Mouse (Mus musculus) spleen, adult 2 months (tissue): Measurements from ENCODE around the gene Ntan1. TPM values are rescaled to one million over a fixed set of nuclear protein-coding genes. Genes with fewer than 3 reads are reported as not detected.

Experiments used
- DNase-seq, 2 experiments: peaks; one replicate each; pipeline versions ENCODE4 v3.0.0 to v3.0.0-alpha.2; 2012 to 2021; ENCODE audit warnings: low spot score in 2 of 2, low read depth in 1 of 2
- H3K27ac ChIP-seq: fragments of 200-500 bp; 2 replicates; pipeline ENCODE4 v1.5.1; 2012; ENCODE audit warnings: low read length, inconsistent platforms; ENCODE audit not compliant: insufficient read depth
- H3K27me3 ChIP-seq: fragments of 200-500 bp; 2 replicates; pipeline ENCODE4 v1.6.1; 2012; ENCODE audit warnings: mild to moderate bottlenecking, moderate library complexity, low read length, inconsistent platforms; ENCODE audit not compliant: control insufficient read depth, insufficient read depth
- H3K36me3 ChIP-seq: fragments of 200-500 bp; 2 replicates; pipeline ENCODE4 v1.6.1; 2012; ENCODE audit warnings: mild to moderate bottlenecking, low read length, inconsistent platforms; ENCODE audit not compliant: control insufficient read depth, insufficient read depth
- H3K4me1 ChIP-seq: fragments of 200-500 bp; 2 replicates; pipeline ENCODE4 v1.6.1; 2011; ENCODE audit warnings: inconsistent platforms; ENCODE audit not compliant: control insufficient read depth, insufficient read depth, insufficient read length
- H3K4me3 ChIP-seq: fragments of 200-500 bp; 2 replicates; pipeline ENCODE4 v1.5.1; 2011; ENCODE audit warnings: mild to moderate bottlenecking, inconsistent platforms; ENCODE audit not compliant: insufficient read depth, insufficient read length; ENCODE audit errors: extremely low read depth
- CTCF ChIP-seq: fragments of 200-500 bp; IDR thresholded peaks from 2 replicates; pipeline ENCODE4 v1.5.1; 2011; ENCODE audit warnings: mild to moderate bottlenecking, inconsistent platforms; ENCODE audit not compliant: insufficient read depth, insufficient read length, insufficient replicate concordance; ENCODE audit errors: extremely low read depth
- POLR2A ChIP-seq: fragments of 200-500 bp; IDR thresholded peaks from 2 replicates; pipeline ENCODE4 v1.6.1; 2011; ENCODE audit warnings: low read depth, low read length, inconsistent platforms
- WGBS: fragments of 180-500 bp; shearing (Covaris S2); methylation state at CpG from one replicate; pipeline ENCODE4 v1.1.7; 2018; 5-methylcytosine and 5-hydroxymethylcytosine counted together
- polyA plus RNA-seq: library from polyadenylated mRNA; depleted of rRNA; stranded (reverse); fragments of >200 nt; gene quantifications from 2 replicates; pipeline ENCODE4 v1.2.3, GENCODE M21; 2012

Ntan1 gene
- polyA plus RNA-seq, 1 experiment = 42.8 TPM

- 80% methylated on average over 4 of the region's 4 CpGs for WGBS
- TF ChIP-seq CTCF (no peak), POLR2A (no peak)
- no peaks in the 10 kb centered on the region for H3K27me3 ChIP-seq
- H3K4me1 ChIP-seq = peaks cover 3% of the 10 kb centered on the region; the same call in 1 of the 2 replicates
- DNase-seq = no peak
- peaks cover 17% of the 10 kb centered on the region for H3K36me3 ChIP-seq
- no peak overlapping the region for H3K27ac ChIP-seq
- no peak overlapping the region for H3K4me3 ChIP-seq
Measured at GRCm38 (mm10) chr16:13826511-13826910, 7.9 kb downstream of the Ntan1 start.

DNA sequence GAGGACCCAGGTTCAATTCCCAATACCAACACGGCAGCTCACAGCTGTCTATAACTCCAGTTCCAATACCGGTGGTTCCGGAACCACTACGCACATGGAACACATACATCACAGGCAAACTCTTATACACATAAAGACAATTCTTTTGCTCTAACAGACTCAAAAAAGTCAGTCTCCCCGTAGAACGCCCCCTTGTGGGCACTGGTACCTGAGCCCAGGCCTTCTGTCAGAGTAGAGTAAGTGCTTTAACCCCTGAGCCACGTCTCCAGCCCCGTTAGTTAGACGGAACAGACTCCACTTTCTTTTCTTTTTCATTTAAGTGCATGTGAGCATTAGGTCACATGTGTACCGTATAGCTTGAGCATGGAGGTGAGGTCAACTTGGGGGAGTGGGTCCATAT is 11.8 kb downstream of the Ntan1 start:
- DNase-seq = no peak
- 93% methylated on average over 10 of the region's 10 CpGs for WGBS
- no peaks in the 10 kb centered on the region for H3K4me1 ChIP-seq
- H3K27me3 ChIP-seq = no peaks in the 10 kb centered on the region
- TF ChIP-seq POLR2A (no peak), CTCF (no peak)
- H3K27ac ChIP-seq = no peak overlapping the region
- peaks cover 41% of the 10 kb centered on the region for H3K36me3 ChIP-seq
- no peak overlapping the region for H3K4me3 ChIP-seq

DNA sequence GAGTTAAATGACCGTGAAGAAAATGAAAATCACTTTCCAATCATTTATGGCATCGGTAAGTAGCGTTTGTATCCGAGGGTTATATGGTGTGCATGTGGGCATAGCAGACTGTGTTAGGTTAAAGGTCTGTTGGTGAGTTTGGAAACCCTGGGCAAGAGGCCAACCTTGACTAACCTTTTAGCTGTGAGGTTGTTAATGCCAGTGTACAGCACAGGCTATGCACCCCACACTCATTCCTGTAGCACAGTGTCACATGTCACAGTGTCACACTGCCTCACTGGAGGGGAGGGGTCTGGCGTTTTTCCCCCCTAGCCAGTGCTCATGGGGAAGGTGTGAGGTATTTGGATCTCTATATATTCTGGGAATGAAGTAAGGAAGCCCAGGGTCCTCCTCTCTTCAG is 13.0 kb downstream of the Ntan1 start:
- 86% methylated on average over 5 of the region's 5 CpGs for WGBS
- peaks cover 49% of the 10 kb centered on the region for H3K36me3 ChIP-seq
- no peak overlapping the region for H3K27ac ChIP-seq
- no peaks in the 10 kb centered on the region for H3K4me1 ChIP-seq
- H3K27me3 ChIP-seq = no peaks in the 10 kb centered on the region
- no peak overlapping the region for H3K4me3 ChIP-seq
- TF ChIP-seq POLR2A = no peak
- no peak for TF ChIP-seq CTCF
- no peak for DNase-seq

DNA sequence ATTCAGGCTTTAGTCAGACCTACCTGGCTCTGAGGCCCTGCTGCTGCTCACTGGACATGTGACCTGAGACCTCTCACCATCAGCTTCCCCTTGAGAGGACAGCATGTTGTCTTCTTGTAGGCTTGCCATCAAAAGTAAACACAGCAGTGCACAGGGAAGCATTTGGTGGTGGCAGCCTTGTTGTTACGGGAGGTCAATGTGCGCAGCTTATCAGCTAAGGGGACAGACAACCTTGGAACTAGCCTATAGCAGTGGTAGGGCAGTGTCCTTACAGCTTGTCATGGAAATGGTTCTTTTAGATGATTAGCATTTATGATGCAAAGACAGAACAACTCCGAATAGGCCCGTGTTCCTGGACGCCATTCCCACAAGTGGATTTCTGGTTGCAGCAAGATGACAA is 15.7 kb downstream of the Ntan1 start:
- 96% methylated on average over 5 of the region's 5 CpGs for WGBS
- TF ChIP-seq POLR2A (no peak), CTCF (no peak)
- Histone ChIP-seq H3K36me3 (peaks cover 60% of the 10 kb centered on the region), H3K4me3 (no peak overlapping the region), H3K27ac (no peak overlapping the region), H3K27me3 (no peaks in the 10 kb centered on the region), H3K4me1 (no peaks in the 10 kb centered on the region)
- DNase-seq = no peak

- WGBS = 92% methylated on average over 7 of the region's 7 CpGs
- peaks cover 48% of the 10 kb centered on the region for H3K36me3 ChIP-seq
- H3K27me3 ChIP-seq = no peaks in the 10 kb centered on the region
- no peaks in the 10 kb centered on the region for H3K4me1 ChIP-seq
- DNase-seq = no peak
- TF ChIP-seq POLR2A (no peak), CTCF (no peak)
- no peak overlapping the region for H3K4me3 ChIP-seq
- H3K27ac ChIP-seq = no peak overlapping the region
Measured at GRCm38 (mm10) chr16:13840056-13840455, 21.4 kb downstream of the Ntan1 start.

GRCm38 (mm10) chr16:13840956-13841355 is 22.3 kb downstream of the Ntan1 start:
- Histone ChIP-seq H3K27me3 (no peaks in the 10 kb centered on the region), H3K27ac (no peak overlapping the region), H3K4me1 (no peaks in the 10 kb centered on the region), H3K4me3 (no peak overlapping the region), H3K36me3 (peaks cover 46% of the 10 kb centered on the region)
- WGBS = 97% methylated on average over 3 of the region's 3 CpGs
- DNase-seq = no peak
- TF ChIP-seq CTCF (no peak), POLR2A (no peak)

- WGBS = 89% methylated on average over 5 of the region's 5 CpGs
- H3K4me3 ChIP-seq = no peak overlapping the region
- TF ChIP-seq CTCF (no peak), POLR2A (no peak)
- H3K4me1 ChIP-seq = peaks cover 2% of the 10 kb centered on the region; the same call in 1 of the 2 replicates
- DNase-seq = no peak
- H3K36me3 ChIP-seq = peaks cover 22% of the 10 kb centered on the region
- no peak overlapping the region for H3K27ac ChIP-seq
- no peaks in the 10 kb centered on the region for H3K27me3 ChIP-seq
Measured at GRCm38 (mm10) chr16:13845031-13845430, 26.4 kb downstream of the Ntan1 start.
